Mouse (Mus musculus) small intestine, adult 2 months (tissue): Measurements from ENCODE around the gene Mrps5. TPM values are rescaled to one million over a fixed set of nuclear protein-coding genes. Genes with fewer than 3 reads are reported as not detected.
A peak's percentile ranks its signal among the peaks of the same experiment; 100 is the strongest.

Experiments
- H3K27ac ChIP-seq: fragments of 200-500 bp; 2 replicates; pipeline ENCODE4 v1.5.1; 2012; ENCODE audit warnings: low read depth, low read length, control low read depth, inconsistent platforms; ENCODE audit not compliant: insufficient read depth
- H3K27me3 ChIP-seq: fragments of 200-500 bp; 2 replicates; pipeline ENCODE4 v1.6.1; 2012; ENCODE audit warnings: mild to moderate bottlenecking, moderate library complexity, low read length, inconsistent platforms; ENCODE audit not compliant: control insufficient read depth, insufficient read depth
- H3K36me3 ChIP-seq: fragments of 200-500 bp; 2 replicates; pipeline ENCODE4 v1.6.1; 2012; ENCODE audit warnings: mild to moderate bottlenecking, low read length, control low read depth, inconsistent platforms; ENCODE audit not compliant: control insufficient read depth, insufficient read depth
- H3K4me1 ChIP-seq: fragments of 200-500 bp; 2 replicates; pipeline ENCODE4 v1.6.1; 2012; ENCODE audit warnings: low read length, inconsistent platforms, mixed read lengths; ENCODE audit not compliant: control insufficient read depth, insufficient read depth, insufficient read length
- H3K4me3 ChIP-seq: fragments of 200-500 bp; 2 replicates; pipeline ENCODE4 v1.5.1; 2012; ENCODE audit warnings: low read depth, mild to moderate bottlenecking, control low read depth, inconsistent platforms, low read length, moderate library complexity
- CTCF ChIP-seq: fragments of 200-500 bp; IDR thresholded peaks from 2 replicates; pipeline ENCODE4 v1.5.1; 2012; ENCODE audit warnings: low read depth, mild to moderate bottlenecking, control low read depth, inconsistent platforms, low read length, moderate library complexity, mixed read lengths; ENCODE audit not compliant: insufficient replicate concordance, insufficient read length; ENCODE audit errors: extremely low read depth
- POLR2A ChIP-seq: fragments of 200-500 bp; IDR thresholded peaks from 2 replicates; pipeline ENCODE4 v1.6.1; 2012; ENCODE audit warnings: low read depth, mild to moderate bottlenecking, control low read depth, inconsistent platforms, low read length, moderate library complexity
- whole genome bisulfite sequencing: fragments of 180-500 bp; shearing (Covaris S2); methylation state at CpG from one replicate; pipeline ENCODE4 v1.1.7; 2018; 5-methylcytosine and 5-hydroxymethylcytosine counted together
- polyA plus RNA-seq: library from polyadenylated mRNA; depleted of rRNA; stranded (reverse); fragments of >200 nt; gene quantifications from 2 replicates; pipeline ENCODE4 v1.2.3, GENCODE M21; 2012; rRNA removed

Mrps5 gene
- polyA plus RNA-seq, result 28.1 and 31.2 TPM in 2 replicates

- H3K27ac ChIP-seq, result peak within 1 kb of the TSS; percentile 98
- H3K4me1 ChIP-seq, result peaks cover 11% of the 10 kb centered on the region; the same call in 1 of the 2 replicates
- H3K36me3 ChIP-seq, result 0 out of 2 replicates have a peak, but pooled peaks cover 3% of the 10 kb centered on the region
- WGBS, result 2% methylated on average over 39 of the region's 39 CpGs
- peak within 1 kb of the TSS; percentile 78 for H3K4me3 ChIP-seq
- no peaks in the 10 kb centered on the region for H3K27me3 ChIP-seq
- TF ChIP-seq CTCF (no peak), POLR2A (peak; percentile 36; the same call in 1 of the 2 replicates)
Measured at GRCm38 (mm10) chr2:127586694-127587513, at the start of gene Mrps5, which contains the start of gene Zfp661. Mrps5 (plus strand) TSS chr2:127587222. Zfp661 (minus strand) TSS chr2:127587094.

GRCm38 (mm10) chr2:127537548-127537947, 49.5 kb upstream of the Mrps5 start:
- WGBS, result 49% methylated on average over 3 of the region's 3 CpGs
- Histone ChIP-seq H3K27me3 (peaks cover 14% of the 10 kb centered on the region), H3K36me3 (no peaks in the 10 kb centered on the region), H3K27ac (no peak overlapping the region), H3K4me1 (0 out of 2 replicates have a peak, but pooled peaks cover 3% of the 10 kb centered on the region), H3K4me3 (no peak overlapping the region)
- TF ChIP-seq POLR2A (no peak), CTCF (no peak)

GRCm38 (mm10) chr2:127539494-127539893, 47.5 kb upstream of the Mrps5 start:
- Histone ChIP-seq H3K4me3 (no peak overlapping the region), H3K36me3 (no peaks in the 10 kb centered on the region), H3K27ac (no peak overlapping the region), H3K4me1 (0 out of 2 replicates have a peak, but pooled peaks cover 3% of the 10 kb centered on the region), H3K27me3 (peaks cover 14% of the 10 kb centered on the region)
- TF ChIP-seq POLR2A (no peak), CTCF (no peak)
- WGBS, result 24% methylated on average over 4 of the region's 4 CpGs

GRCm38 (mm10) chr2:127541185-127541584, 45.8 kb upstream of the Mrps5 start, which contains the start of gene Prom2:
Prom2 (minus strand) TSS chr2:127541467.
- no peak for TF ChIP-seq CTCF
- TF ChIP-seq POLR2A, result no peak
- H3K36me3 ChIP-seq, result no peaks in the 10 kb centered on the region
- H3K27me3 ChIP-seq, result peaks cover 14% of the 10 kb centered on the region
- no peak within 1 kb of the TSS for H3K4me3 ChIP-seq
- whole genome bisulfite sequencing, result 11% methylated on average over 29 of the region's 29 CpGs
- no peak within 1 kb of the TSS for H3K27ac ChIP-seq
- 0 out of 2 replicates have a peak, but pooled peaks cover 3% of the 10 kb centered on the region for H3K4me1 ChIP-seq

- Histone ChIP-seq H3K4me3 (no peak overlapping the region), H3K36me3 (no peaks in the 10 kb centered on the region), H3K4me1 (0 out of 2 replicates have a peak, but pooled peaks cover 3% of the 10 kb centered on the region), H3K27ac (no peak overlapping the region), H3K27me3 (peaks cover 14% of the 10 kb centered on the region)
- no peak for TF ChIP-seq POLR2A
- TF ChIP-seq CTCF, result no peak
- WGBS, result 88% methylated on average over 2 of the region's 2 CpGs
Measured at GRCm38 (mm10) chr2:127541697-127542096, 45.3 kb upstream of the Mrps5 start.

- 63% methylated on average over 5 of the region's 5 CpGs for WGBS
Measured at GRCm38 (mm10) chr2:127548342-127549074, 38.5 kb upstream of the Mrps5 start.

More at GRCm38 (mm10) chr2:127548342-127549074, 38.5 kb upstream of the Mrps5 start:
- H3K27me3 ChIP-seq, result no peaks in the 10 kb centered on the region
- no peaks in the 10 kb centered on the region for H3K4me1 ChIP-seq
- H3K4me3 ChIP-seq, result no peak overlapping the region
- no peak overlapping the region for H3K27ac ChIP-seq
- no peaks in the 10 kb centered on the region for H3K36me3 ChIP-seq
- TF ChIP-seq CTCF, result no peak
- no peak for TF ChIP-seq POLR2A
